Mouse (Mus musculus): ENCODE data around the gene Lzts2. TPM values are rescaled to one million over a fixed set of nuclear protein-coding genes. Genes with fewer than 3 reads are reported as not detected.

Gene Lzts2
- total RNA-seq, 2 experiments from 2014 or later = 70.6 to 72.7 TPM

GRCm38 (mm10) chr19:44999647-45000046 is 14.6 kb upstream of the Lzts2 start:
- no peak for DNase-seq (ENCODE audit: low spot score in 2 of 2)

DNA sequence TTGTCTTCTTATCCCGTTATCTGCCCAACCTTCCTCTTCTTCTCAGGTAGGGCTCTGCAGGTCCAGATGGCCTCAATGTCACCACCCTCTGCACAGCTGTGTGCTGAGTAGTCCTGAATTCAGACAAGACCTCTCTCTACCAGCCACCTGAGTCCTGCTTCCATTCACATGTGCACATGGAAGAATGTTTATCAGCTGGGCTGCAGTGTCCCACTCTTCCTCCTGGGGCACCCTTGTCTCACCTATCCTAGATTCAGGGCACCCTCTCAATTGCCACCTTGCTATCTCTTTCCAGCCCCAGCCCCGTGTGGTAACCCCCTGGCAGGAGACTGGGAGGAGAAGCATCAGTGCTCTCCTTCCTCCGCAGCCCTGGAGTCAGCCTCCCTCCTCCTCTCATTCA is 11.9 kb upstream of the Lzts2 start:
- DNase-seq (ENCODE audit: low spot score in 2 of 2) = no peak

GRCm38 (mm10) chr19:45003740-45004516 is 10.3 kb upstream of the Lzts2 start:
- DNase-seq (ENCODE audit: low spot score in 2 of 2) = no peak

DNA sequence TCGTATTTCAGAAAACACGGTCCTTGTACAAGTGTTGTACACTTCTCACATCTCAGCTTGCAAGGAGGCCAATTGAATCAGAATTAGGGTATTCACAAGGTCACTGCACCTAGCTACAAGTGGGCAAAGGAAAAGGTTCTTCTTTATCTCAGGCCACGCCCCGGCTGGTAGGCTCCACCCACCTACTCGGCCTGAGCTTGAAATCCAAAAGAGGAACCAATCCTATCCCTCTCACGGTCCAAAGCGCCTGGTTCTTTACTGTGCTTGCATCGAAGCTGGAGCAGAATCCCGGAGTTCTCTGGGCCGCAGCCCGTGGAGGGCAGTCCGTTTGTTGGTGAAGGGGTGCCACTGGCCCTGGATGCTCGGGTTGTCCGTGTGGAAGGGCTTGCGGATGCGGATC is 8.8 kb upstream of the Lzts2 start, which contains the start of gene Twnk:
Twnk (plus strand) TSS at position 220 of the 400 bp plus-strand sequence.
- DNase-seq (ENCODE audit: low spot score in 2 of 2) = peak in 1 of 2 experiments; percentile 53

GRCm38 (mm10) chr19:45005957-45006712 is 8.1 kb upstream of the Lzts2 start, which contains the start of gene Mrpl43:
Gene Mrpl43, minus strand, starts transcription at chr19:45006442.
- peak; percentile 98 for DNase-seq (ENCODE audit: low spot score in 2 of 2)

DNA sequence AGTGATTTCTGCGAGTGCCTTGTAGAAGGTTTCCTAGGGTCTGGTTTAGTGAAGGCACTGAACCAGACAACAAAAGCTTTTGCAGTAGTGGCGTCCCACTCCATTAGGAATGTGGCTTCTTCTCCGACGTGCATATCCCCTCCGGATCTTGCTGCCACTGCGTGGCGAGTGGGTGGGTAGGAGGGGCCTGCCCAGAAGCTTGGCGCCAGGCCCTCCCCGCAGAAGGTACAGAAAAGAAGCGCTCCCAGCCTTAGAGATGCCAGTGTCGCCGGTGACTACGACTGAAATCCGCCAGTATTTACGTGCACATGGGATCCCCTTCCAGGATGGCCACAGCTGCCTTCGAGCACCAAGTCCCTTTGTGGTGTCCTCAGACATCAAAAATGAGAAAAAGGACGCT is 7.2 kb upstream of the Lzts2 start:
- no peak for DNase-seq (ENCODE audit: low spot score in 2 of 2)

DNA sequence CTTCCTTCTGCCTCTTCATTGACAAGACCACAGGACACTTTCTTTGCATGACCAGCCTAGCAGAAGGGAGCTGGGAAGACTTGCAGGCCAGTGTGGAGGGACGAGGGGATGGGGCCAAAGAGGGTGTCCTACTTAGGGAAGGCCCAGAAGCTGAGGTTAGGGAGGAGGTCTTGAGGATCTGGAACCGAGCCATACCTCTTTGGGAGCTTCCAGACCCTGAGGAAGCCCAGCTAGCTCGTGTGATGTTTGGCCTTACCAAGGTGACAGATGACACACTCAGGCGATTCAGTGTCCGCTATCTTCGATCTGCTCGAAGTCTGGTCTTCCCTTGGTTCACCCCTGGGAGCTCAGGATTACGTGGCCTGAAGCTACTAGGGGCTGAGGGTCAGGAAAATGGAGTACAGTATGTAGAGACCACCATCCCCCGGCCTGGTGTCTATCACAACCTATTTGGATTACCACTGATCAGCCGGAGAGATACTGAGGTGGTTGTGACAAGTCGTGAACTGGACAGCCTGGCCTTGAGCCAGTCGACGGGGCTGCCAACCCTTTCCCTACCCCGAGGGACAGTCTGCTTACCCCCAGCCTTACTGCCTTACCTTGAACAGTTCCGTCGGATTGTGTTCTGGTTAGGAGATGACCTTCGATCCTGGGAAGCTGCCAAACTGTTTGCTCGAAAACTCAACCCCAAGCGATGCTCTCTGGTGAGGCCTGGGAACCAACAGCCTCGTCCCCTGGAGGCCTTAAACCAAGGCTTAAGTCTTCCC is 6.6 kb upstream of the Lzts2 start:
- peak; percentile 40 to 48 for DNase-seq (ENCODE audit: low spot score in 2 of 2)

DNA sequence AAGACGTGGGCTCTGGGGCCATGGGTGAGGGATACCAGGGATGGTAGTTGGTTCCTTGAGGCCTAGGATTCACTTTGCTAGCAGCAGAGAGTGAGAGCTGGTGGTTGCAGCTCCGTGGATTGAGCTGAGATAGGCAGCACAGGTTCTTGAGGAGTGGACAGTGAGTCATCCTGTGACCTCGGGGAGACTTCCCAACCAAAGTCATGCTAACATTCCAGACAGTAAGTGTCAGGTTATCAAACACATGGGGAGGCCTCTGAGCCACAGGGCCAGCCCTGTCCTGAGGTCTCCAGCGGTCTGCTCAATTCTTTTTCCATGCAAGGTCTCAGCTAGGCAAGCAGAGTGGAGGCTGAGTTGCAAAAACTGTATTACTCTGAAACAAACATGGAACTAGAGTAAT is 3.6 kb upstream of the Lzts2 start:
- DNase-seq (ENCODE audit: low spot score in 2 of 2) = no peak

GRCm38 (mm10) chr19:45012219-45012618 is 2.0 kb upstream of the Lzts2 start:
- no peak for DNase-seq (ENCODE audit: low spot score in 2 of 2)

- no peak for DNase-seq (ENCODE audit: low spot score in 2 of 2)
These were observed 1.6 kb upstream of the Lzts2 start for GRCm38 (mm10) chr19:45012636-45013035.

GRCm38 (mm10) chr19:45013581-45014225 is 511 bp upstream of the Lzts2 start:
- DNase-seq (ENCODE audit: low spot score in 2 of 2) = no peak

GRCm38 (mm10) chr19:45014981-45015402 is 778 bp downstream of the Lzts2 start:
- peak; percentile 70 to 71 for DNase-seq (ENCODE audit: low spot score in 2 of 2)

GRCm38 (mm10) chr19:45015518-45016281 is 1.5 kb downstream of the Lzts2 start:
- peak; percentile 60 to 69 for DNase-seq (ENCODE audit: low spot score in 2 of 2)

- DNase-seq (ENCODE audit: low spot score in 2 of 2) = peak; percentile 70 to 75
These were observed 2.4 kb downstream of the Lzts2 start for GRCm38 (mm10) chr19:45016341-45017215.

DNA sequence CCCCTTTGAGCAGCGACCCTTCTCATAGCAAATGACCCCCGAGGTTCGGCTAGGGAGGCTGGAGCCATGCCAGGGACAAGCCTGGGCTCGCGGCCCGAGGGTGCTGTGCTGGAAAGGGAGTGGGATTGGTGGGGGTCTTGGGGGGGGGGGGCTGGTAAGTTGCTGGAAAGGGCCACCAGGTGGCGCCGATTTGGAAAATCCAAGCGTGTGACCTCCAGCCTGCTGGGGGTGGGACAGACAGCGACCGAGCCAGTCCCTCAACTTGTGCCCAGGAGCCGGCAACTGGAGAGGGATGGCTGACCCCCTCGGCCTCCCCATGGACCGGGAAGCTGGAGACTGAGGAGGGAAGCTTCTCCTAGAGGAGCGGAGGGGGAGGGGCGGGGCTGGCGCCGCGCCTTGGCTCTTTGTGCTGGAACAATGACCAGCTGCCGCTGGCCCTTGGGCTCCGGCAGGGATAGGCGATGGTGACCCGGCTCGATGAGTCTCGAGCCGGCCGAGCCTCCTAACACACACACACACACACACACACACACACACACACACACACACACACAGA is 3.1 kb downstream of the Lzts2 start:
- peak; percentile 69 for DNase-seq (ENCODE audit: low spot score in 2 of 2)

GRCm38 (mm10) chr19:45017909-45018308 is 3.7 kb downstream of the Lzts2 start:
- DNase-seq (ENCODE audit: low spot score in 2 of 2) = peak; percentile 93 to 94

GRCm38 (mm10) chr19:45018351-45018831 is 4.2 kb downstream of the Lzts2 start:
- no peak for DNase-seq (ENCODE audit: low spot score in 2 of 2)

GRCm38 (mm10) chr19:45020348-45020747 is 6.1 kb downstream of the Lzts2 start:
- DNase-seq (ENCODE audit: low spot score in 2 of 2) = peak in 1 of 2 experiments; percentile 51

- DNase-seq (ENCODE audit: low spot score in 2 of 2) = no peak
These were observed 7.1 kb downstream of the Lzts2 start for GRCm38 (mm10) chr19:45021362-45021761.

Data from adrenal gland, adult 18-20 months (tissue).